Mouse (Mus musculus) heart, adult 2 months (tissue): ENCODE results near the gene Gm10134.

ENCODE experiments used
- CTCF ChIP-seq: fragments of 200-600 bp; IDR thresholded peaks from 2 replicates; pipeline ENCODE4 v1.8.1; 2022; ENCODE audit warnings: antibody characterized with exemption, mild to moderate bottlenecking, moderate library complexity
- EP300 ChIP-seq: fragments of 200-500 bp; IDR thresholded peaks from 2 replicates; pipeline ENCODE4 v1.6.1; 2011; ENCODE audit warnings: low read depth, low read length, control low read depth; ENCODE audit not compliant: insufficient read depth
- POLR2A ChIP-seq: fragments of 200-500 bp; IDR thresholded peaks from 2 replicates; pipeline ENCODE4 v1.6.1; 2011; ENCODE audit warnings: mild to moderate bottlenecking, low read depth, low read length, control low read depth; ENCODE audit not compliant: insufficient read depth

- TF ChIP-seq EP300 (peak; percentile 35; the same call in 1 of the 2 replicates), POLR2A (no peak), CTCF (no peak)
Measured at GRCm38 (mm10) chr2:28539949-28540348, 34.1 kb downstream of the Gm10134 start.
